Mouse (Mus musculus): ENCODE results near the gene Bnipl. TPM values are rescaled to one million over a fixed set of nuclear protein-coding genes. Genes with fewer than 3 reads are reported as not detected.

Bnipl gene
- polyA plus RNA-seq, 1 experiment from 2014 or later: not detected

- Histone ChIP-seq H3K4me1 (ENCODE audit: control insufficient read depth, insufficient read depth, low read length) (no peaks in the 10 kb centered on the region), H3K36me3 (ENCODE audit: control insufficient read depth, insufficient read depth, low read length) (peaks cover 64% of the 10 kb centered on the region), H3K27me3 (ENCODE audit: control insufficient read depth, insufficient read depth, low read length) (no peaks in the 10 kb centered on the region), H3K27ac (replicated peaks; ENCODE audit: low read depth, low read length) (no peak overlapping the region), H3K4me3 (replicated peaks; ENCODE audit: low read depth, low read length) (no peak overlapping the region), H3K9ac (replicated peaks; ENCODE audit: low read length) (no peak overlapping the region), H3K9me3 (ENCODE audit: control insufficient read depth, low read length) (no peaks in the 10 kb centered on the region), H3K4me2 (ENCODE audit: low read length) (no peak overlapping the region)
- no peak for DNase-seq
- no peak for ATAC-seq (ENCODE audit: low FRiP score, low TSS enrichment)
- 79% methylated on average over 2 of the region's 2 CpGs for WGBS
Measured at GRCm38 (mm10) chr3:95195772-95196171, 55.2 kb downstream of the Bnipl start.

- Histone ChIP-seq H3K4me3 (replicated peaks; ENCODE audit: low read depth, low read length) (no peak overlapping the region), H3K4me1 (ENCODE audit: control insufficient read depth, insufficient read depth, low read length) (no peaks in the 10 kb centered on the region), H3K4me2 (ENCODE audit: low read length) (no peak overlapping the region), H3K9me3 (ENCODE audit: control insufficient read depth, low read length) (no peaks in the 10 kb centered on the region), H3K27me3 (ENCODE audit: control insufficient read depth, insufficient read depth, low read length) (no peaks in the 10 kb centered on the region), H3K36me3 (ENCODE audit: control insufficient read depth, insufficient read depth, low read length) (peaks cover 63% of the 10 kb centered on the region), H3K9ac (replicated peaks; ENCODE audit: low read length) (no peak overlapping the region), H3K27ac (replicated peaks; ENCODE audit: low read depth, low read length) (no peak overlapping the region)
- ATAC-seq (ENCODE audit: low FRiP score, low TSS enrichment) (no peak), DNase-seq (no peak)
- 80% methylated on average over 6 of the region's 6 CpGs for WGBS
Measured at GRCm38 (mm10) chr3:95194721-95195135, 56.3 kb downstream of the Bnipl start.

Other genes with a start within 250 kb of the Bnipl start
- gene Zfp687, start 235.7 kb downstream of the Bnipl start, polyA plus RNA-seq (2014; fragmentation: Nextera tagmentation; extraction: Ambion mirVana): 22.5 and 30.0 TPM in 2 replicates
- 258 and 282 TPM in 2 replicates for gene Psmd4, start 208.6 kb downstream of the Bnipl start, polyA plus RNA-seq (2014; fragmentation: Nextera tagmentation; extraction: Ambion mirVana)
- gene Pip5k1a, start 144.3 kb downstream of the Bnipl start, polyA plus RNA-seq (2014; fragmentation: Nextera tagmentation; extraction: Ambion mirVana): 15.0 and 15.4 TPM in 2 replicates
- gene Vps72, start 140.2 kb downstream of the Bnipl start, polyA plus RNA-seq (2014; fragmentation: Nextera tagmentation; extraction: Ambion mirVana): 194 and 204 TPM in 2 replicates
- 0.47 and 0.49 TPM in 2 replicates for gene Tmod4, start 126.7 kb downstream of the Bnipl start, polyA plus RNA-seq (2014; fragmentation: Nextera tagmentation; extraction: Ambion mirVana)
- gene Scnm1, start 117.2 kb downstream of the Bnipl start, polyA plus RNA-seq (2014; fragmentation: Nextera tagmentation; extraction: Ambion mirVana): 86.6 and 102 TPM in 2 replicates
- gene Lysmd1, start 117.1 kb downstream of the Bnipl start, polyA plus RNA-seq (2014; fragmentation: Nextera tagmentation; extraction: Ambion mirVana): 31.7 and 34.7 TPM in 2 replicates
- 0.92 and 3.4 TPM in 2 replicates for gene Tnfaip8l2, start 108.8 kb downstream of the Bnipl start, polyA plus RNA-seq (2014; fragmentation: Nextera tagmentation; extraction: Ambion mirVana)
- gene Sema6c, start 90.7 kb downstream of the Bnipl start, polyA plus RNA-seq (2014; fragmentation: Nextera tagmentation; extraction: Ambion mirVana): 39.0 and 44.4 TPM in 2 replicates
- 3.7 and 4.2 TPM in 2 replicates for gene Gabpb2, start 33.3 kb downstream of the Bnipl start, polyA plus RNA-seq (2014; fragmentation: Nextera tagmentation; extraction: Ambion mirVana)
- 58.3 and 64.5 TPM in 2 replicates for gene Cdc42se1, start 22.5 kb downstream of the Bnipl start, polyA plus RNA-seq (2014; fragmentation: Nextera tagmentation; extraction: Ambion mirVana)
- 545 and 586 TPM in 2 replicates for gene Mllt11, start 19.0 kb downstream of the Bnipl start, polyA plus RNA-seq (2014; fragmentation: Nextera tagmentation; extraction: Ambion mirVana)
- 0.11 and 0.15 TPM in 2 replicates for gene Gm128, start 9.6 kb downstream of the Bnipl start, polyA plus RNA-seq (2014; fragmentation: Nextera tagmentation; extraction: Ambion mirVana)
- gene Mindy1, start 30.2 kb upstream of the Bnipl start, polyA plus RNA-seq (2014; fragmentation: Nextera tagmentation; extraction: Ambion mirVana): 44.2 and 48.2 TPM in 2 replicates
- 59.4 TPM in 2 replicates for gene Prune1, start 30.9 kb upstream of the Bnipl start, polyA plus RNA-seq (2014; fragmentation: Nextera tagmentation; extraction: Ambion mirVana)
- gene Anxa9, start 56.0 kb upstream of the Bnipl start, polyA plus RNA-seq (2014; fragmentation: Nextera tagmentation; extraction: Ambion mirVana): 0.45 and 0.55 TPM in 2 replicates
- gene Cers2, start 63.6 kb upstream of the Bnipl start, polyA plus RNA-seq (2014; fragmentation: Nextera tagmentation; extraction: Ambion mirVana): 70.6 and 83.2 TPM in 2 replicates
- gene Setdb1, start 106.0 kb upstream of the Bnipl start, polyA plus RNA-seq (2014; fragmentation: Nextera tagmentation; extraction: Ambion mirVana): 36.8 and 53.6 TPM in 2 replicates
- not detected in 2 replicates for gene 4930558C23Rik, start 151.6 kb upstream of the Bnipl start, polyA plus RNA-seq (2014; fragmentation: Nextera tagmentation; extraction: Ambion mirVana)
- 8.1 and 16.0 TPM in 2 replicates for gene Arnt, start 183.2 kb upstream of the Bnipl start, polyA plus RNA-seq (2014; fragmentation: Nextera tagmentation; extraction: Ambion mirVana)
- 2.2 and 7.6 TPM in 2 replicates for gene Ctsk, start 248.1 kb upstream of the Bnipl start, polyA plus RNA-seq (2014; fragmentation: Nextera tagmentation; extraction: Ambion mirVana)

All from midbrain, embryonic 14.5 days (tissue).